Mouse (Mus musculus): ENCODE measurements around the gene Cpox.

Cpox gene

DNA sequence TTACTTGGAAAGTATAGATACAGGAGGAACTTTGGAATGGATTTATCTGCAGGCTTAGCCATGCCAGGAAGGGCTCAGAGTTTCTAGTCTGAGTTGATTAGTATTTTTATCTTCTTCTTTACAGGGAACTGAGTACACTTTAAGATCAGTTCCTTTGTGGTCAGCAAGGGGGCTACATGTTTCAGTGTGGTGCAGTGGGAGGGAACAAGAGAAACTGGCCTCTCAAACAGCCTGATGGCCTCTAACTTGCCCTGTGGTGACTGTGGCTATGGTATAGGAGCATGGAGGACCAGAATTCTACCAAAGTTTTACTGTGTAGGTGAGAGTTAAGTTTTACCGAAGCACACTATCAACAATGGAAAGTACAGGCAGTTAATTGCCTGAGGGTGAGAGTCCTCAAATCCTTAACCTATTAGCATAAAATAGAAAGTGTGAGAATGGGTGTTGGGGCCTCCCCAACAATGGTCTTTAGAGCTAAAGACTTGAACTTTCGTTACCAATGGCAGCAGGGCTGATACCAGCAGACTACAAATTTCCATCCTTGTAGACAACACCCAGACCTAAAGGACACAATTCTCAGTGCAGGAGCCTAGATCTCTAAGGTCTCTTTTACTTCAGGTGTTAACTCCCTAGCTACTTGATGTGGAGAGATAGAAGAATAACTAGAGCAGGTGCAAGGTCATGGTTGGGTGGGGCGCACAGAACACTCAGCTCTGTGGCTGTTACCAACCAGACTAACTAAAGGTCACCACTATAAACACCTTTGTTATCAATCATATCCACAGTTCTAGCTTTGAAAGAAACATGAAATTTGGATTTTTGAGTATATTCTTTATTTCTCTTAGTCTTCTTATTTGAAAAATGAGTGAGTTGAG is 38.7 kb downstream of the Cpox start:
- Histone ChIP-seq H3K36me3 (ENCODE audit: insufficient read depth, low read length) (no peaks in the 10 kb centered on the region), H3K27me3 (ENCODE audit: insufficient read depth, low read length) (no peaks in the 10 kb centered on the region)
- no peak for TF ChIP-seq POU5F1 (IDR thresholded peaks at IDR 0.05; ENCODE audit: borderline replicate concordance, low read length)

DNA sequence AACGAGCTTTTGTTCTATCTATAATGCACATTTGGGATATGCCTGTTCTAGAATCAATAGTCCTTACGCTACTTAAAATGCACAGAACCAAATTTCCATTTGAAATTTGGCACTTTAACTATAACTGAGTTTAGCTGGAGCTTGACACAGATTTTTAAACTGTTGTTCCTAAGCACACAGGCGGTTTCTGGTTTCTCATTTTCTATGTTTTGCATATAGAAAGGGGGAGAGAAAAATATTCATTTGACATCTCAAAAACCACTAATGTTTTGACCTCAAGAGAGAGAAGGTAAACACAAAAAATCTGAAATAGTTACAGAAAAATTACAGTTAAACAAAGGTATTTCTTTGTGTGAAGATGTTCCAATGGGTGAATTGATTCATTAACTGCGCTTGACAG is 39.4 kb downstream of the Cpox start:
- Histone ChIP-seq H3K4me1 (replicated peaks; ENCODE audit: low read depth, low read length) (no peaks in the 10 kb centered on the region), H3K9me3 (ENCODE audit: low read length) (no peaks in the 10 kb centered on the region), H3K27me3 (ENCODE audit: insufficient read depth, low read length) (no peaks in the 10 kb centered on the region), H3K4me3 (replicated peaks; ENCODE audit: low read length) (no peak overlapping the region), H3K36me3 (ENCODE audit: insufficient read depth, low read length) (no peaks in the 10 kb centered on the region)
- TF ChIP-seq CTCF (conservative IDR thresholded peaks at IDR 0.05; ENCODE audit: low read length) (no peak), NANOG (IDR thresholded peaks at IDR 0.05; ENCODE audit: borderline replicate concordance, low read length) (no peak), POU5F1 (IDR thresholded peaks at IDR 0.05; ENCODE audit: borderline replicate concordance, low read length) (no peak)

More for the DNA sequence above, 38.7 kb downstream of the Cpox start:
- Histone ChIP-seq H3K9me3 (ENCODE audit: low read length) (no peaks in the 10 kb centered on the region), H3K4me3 (replicated peaks; ENCODE audit: low read length) (no peak overlapping the region), H3K4me1 (replicated peaks; ENCODE audit: low read depth, low read length) (no peaks in the 10 kb centered on the region)

DNA sequence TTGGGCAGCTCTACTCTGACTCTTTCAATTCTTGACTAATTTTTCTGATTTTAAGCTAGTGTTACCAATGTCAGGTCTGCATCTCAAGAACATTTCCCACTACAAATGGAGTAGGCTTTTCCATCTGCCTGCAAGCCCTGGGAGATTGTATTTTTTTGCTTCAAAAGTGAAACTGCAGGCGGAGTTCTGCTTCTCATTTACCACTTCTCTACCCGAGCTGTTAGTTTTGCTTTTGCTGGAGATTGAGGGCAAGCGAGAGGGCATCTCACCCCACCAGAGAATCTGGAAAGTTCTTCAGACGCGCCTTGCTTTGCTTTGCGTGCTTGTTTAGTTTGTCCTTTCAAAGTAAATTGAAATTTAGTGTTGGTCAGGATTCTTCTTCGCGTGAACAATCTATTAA is 42.1 kb downstream of the Cpox start:
- no peaks in the 10 kb centered on the region for H3K9me3 ChIP-seq (ENCODE audit: low read length)
- H3K27me3 ChIP-seq (ENCODE audit: insufficient read depth, low read length) = no peaks in the 10 kb centered on the region
- no peaks in the 10 kb centered on the region for H3K4me1 ChIP-seq (replicated peaks; ENCODE audit: low read depth, low read length)
- no peaks in the 10 kb centered on the region for H3K36me3 ChIP-seq (ENCODE audit: insufficient read depth, low read length)
- H3K4me3 ChIP-seq (replicated peaks; ENCODE audit: low read length) = no peak overlapping the region
- no peak for TF ChIP-seq NANOG (IDR thresholded peaks at IDR 0.05; ENCODE audit: borderline replicate concordance, low read length)
- TF ChIP-seq CTCF (conservative IDR thresholded peaks at IDR 0.05; ENCODE audit: low read length) = no peak
- TF ChIP-seq POU5F1 (IDR thresholded peaks at IDR 0.05; ENCODE audit: borderline replicate concordance, low read length) = no peak

DNA sequence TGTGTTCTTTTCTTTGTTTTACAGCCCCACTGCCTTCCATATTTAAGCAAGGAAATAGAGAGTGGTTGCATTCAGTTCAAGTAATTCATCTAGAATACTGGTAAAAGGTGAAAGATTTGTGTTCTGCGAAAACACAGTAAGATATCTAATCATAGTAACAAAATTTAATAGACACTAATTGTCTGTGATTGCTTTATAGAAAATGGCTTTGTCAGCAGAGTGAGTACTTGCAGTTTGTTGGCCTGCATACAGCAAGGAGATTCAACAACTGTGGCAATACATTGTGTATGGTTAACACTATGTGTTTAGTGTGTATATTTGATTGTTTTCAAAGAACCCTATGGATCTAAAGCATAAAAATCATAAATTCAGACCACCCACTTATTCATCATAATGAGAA is 43.0 kb downstream of the Cpox start:
- no peaks in the 10 kb centered on the region for H3K9me3 ChIP-seq (ENCODE audit: low read length)
- H3K4me3 ChIP-seq (replicated peaks; ENCODE audit: low read length) = no peak overlapping the region
- H3K36me3 ChIP-seq (ENCODE audit: insufficient read depth, low read length) = no peaks in the 10 kb centered on the region
- H3K4me1 ChIP-seq (replicated peaks; ENCODE audit: low read depth, low read length) = no peaks in the 10 kb centered on the region
- TF ChIP-seq CTCF (conservative IDR thresholded peaks at IDR 0.05; ENCODE audit: low read length) = no peak
- no peak for TF ChIP-seq NANOG (IDR thresholded peaks at IDR 0.05; ENCODE audit: borderline replicate concordance, low read length)
- no peak for TF ChIP-seq POU5F1 (IDR thresholded peaks at IDR 0.05; ENCODE audit: borderline replicate concordance, low read length)
- H3K27me3 ChIP-seq (ENCODE audit: insufficient read depth, low read length) = no peaks in the 10 kb centered on the region

DNA sequence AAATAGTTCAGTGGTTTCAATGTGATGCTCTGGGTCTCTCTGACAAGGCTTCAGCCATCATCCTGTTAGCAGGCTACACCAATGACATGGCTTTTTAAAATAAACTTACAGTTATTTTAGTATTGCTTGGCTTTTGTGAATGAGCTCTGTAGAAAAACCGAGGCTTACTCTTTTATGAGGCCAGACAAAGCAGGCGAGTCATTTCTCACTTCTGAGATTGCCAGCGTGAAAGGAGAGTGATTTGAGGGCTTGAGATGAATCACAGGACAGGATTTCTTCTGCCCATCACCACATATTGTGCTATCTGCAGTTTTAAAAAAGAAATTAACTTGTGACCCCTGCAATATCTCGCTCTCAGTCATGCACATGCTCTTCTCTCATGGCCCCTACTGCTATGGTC is 44.9 kb downstream of the Cpox start:
- Histone ChIP-seq H3K4me1 (replicated peaks; ENCODE audit: low read depth, low read length) (no peaks in the 10 kb centered on the region), H3K4me3 (replicated peaks; ENCODE audit: low read length) (no peak overlapping the region), H3K36me3 (ENCODE audit: insufficient read depth, low read length) (no peaks in the 10 kb centered on the region), H3K27me3 (ENCODE audit: insufficient read depth, low read length) (no peaks in the 10 kb centered on the region), H3K9me3 (ENCODE audit: low read length) (no peaks in the 10 kb centered on the region)
- TF ChIP-seq NANOG (IDR thresholded peaks at IDR 0.05; ENCODE audit: borderline replicate concordance, low read length) (no peak), CTCF (conservative IDR thresholded peaks at IDR 0.05; ENCODE audit: low read length) (no peak), POU5F1 (IDR thresholded peaks at IDR 0.05; ENCODE audit: borderline replicate concordance, low read length) (no peak)

DNA sequence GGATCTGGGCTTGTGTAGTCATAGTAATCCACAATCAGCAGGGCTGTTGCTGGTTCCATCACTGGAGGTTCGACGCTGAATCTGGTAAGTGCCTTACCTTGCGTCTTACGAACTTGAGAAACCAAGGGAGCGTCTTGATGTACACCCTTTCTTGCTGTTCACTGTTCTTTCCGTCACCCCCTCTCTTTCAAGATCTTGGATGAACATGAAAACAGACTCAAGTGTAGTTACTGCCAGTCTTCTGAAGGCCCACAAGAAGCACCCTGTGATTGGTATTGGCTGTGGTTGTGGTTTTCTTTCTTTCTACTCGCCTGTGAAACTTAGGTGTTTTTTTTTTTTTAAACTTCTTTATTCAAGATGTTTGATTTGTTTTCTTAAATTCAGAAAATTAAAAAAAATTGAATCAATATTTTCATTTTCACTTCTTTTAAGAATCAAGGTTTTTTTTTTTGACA is 48.6 kb downstream of the Cpox start, which contains the start of gene Gpr15:
Gene Gpr15 (minus strand): TSS at position 405 of the 455 bp plus-strand sequence.
- Histone ChIP-seq H3K4me3 (replicated peaks; ENCODE audit: low read length) (no peak within 1 kb of the TSS), H3K36me3 (ENCODE audit: insufficient read depth, low read length) (no peaks in the 10 kb centered on the region), H3K27me3 (ENCODE audit: insufficient read depth, low read length) (no peaks in the 10 kb centered on the region), H3K4me1 (replicated peaks; ENCODE audit: low read depth, low read length) (no peaks in the 10 kb centered on the region), H3K9me3 (ENCODE audit: low read length) (no peaks in the 10 kb centered on the region)
- TF ChIP-seq CTCF (conservative IDR thresholded peaks at IDR 0.05; ENCODE audit: low read length) (no peak), NANOG (IDR thresholded peaks at IDR 0.05; ENCODE audit: borderline replicate concordance, low read length) (no peak), POU5F1 (IDR thresholded peaks at IDR 0.05; ENCODE audit: borderline replicate concordance, low read length) (no peak)

DNA sequence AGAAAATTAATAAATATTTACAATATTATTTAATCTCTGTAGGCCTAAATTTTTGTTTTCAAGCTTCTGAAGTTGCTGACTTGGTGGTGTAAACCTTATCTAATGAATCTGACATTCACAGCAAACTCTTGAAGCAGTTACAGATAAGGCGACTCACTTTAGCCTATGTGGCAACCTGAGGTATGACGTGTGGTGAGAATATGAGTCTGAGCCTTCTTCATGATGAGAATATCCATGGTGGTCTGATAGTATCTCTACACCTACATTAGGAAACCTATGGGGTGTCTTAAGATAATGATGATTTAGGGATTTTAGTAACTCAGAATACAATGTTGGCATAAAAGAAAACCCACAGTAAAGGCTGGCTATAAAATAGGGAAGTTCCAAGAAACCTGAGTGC is 52.2 kb downstream of the Cpox start:
- Histone ChIP-seq H3K27me3 (ENCODE audit: insufficient read depth, low read length) (no peaks in the 10 kb centered on the region), H3K9me3 (ENCODE audit: low read length) (no peaks in the 10 kb centered on the region), H3K36me3 (ENCODE audit: insufficient read depth, low read length) (no peaks in the 10 kb centered on the region), H3K4me3 (replicated peaks; ENCODE audit: low read length) (no peak overlapping the region), H3K4me1 (replicated peaks; ENCODE audit: low read depth, low read length) (no peaks in the 10 kb centered on the region)
- TF ChIP-seq POU5F1 (IDR thresholded peaks at IDR 0.05; ENCODE audit: borderline replicate concordance, low read length) = no peak
- no peak for TF ChIP-seq CTCF (conservative IDR thresholded peaks at IDR 0.05; ENCODE audit: low read length)
- no peak for TF ChIP-seq NANOG (IDR thresholded peaks at IDR 0.05; ENCODE audit: borderline replicate concordance, low read length)

DNA sequence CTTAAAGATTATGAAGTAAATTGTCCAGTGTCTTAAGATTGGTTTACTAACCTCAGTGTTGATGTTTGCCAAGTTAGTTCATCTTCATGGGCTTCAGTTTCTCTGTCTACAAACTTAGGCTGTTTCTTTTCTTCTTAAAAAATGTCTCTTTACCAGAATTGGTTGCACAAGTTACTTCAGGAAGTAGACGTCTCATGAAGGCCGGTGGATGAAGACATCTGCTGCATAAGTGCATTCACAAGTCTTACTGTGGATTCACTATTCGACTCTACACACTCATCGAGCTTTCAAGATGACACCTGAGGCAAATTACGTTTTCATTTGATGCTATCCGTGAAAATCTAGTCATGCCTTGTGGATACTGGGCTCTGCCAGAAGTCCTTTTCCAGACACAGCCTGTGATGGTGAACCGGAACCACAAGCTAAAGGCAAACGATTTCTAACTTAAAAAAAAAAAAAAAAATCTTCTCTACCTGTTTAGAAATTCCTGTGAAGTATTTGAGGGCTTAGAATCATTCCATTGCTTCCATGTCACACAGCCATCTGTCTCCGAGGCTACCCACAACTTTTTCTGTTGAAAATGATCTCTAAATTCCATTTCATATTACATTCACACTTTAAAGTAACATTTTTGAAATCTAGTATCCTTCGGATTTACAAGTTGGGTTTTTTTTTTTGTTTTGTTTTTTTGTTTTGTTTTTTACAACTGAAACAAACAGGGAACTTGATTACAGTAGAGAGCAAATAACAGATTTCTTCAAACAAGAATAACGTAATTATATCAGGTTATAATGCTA is 56.8 kb downstream of the Cpox start:
- H3K4me3 ChIP-seq (replicated peaks; ENCODE audit: low read length) = 0 out of 2 replicates have a peak overlapping the region, but pooled peaks have one; percentile 89
- H3K4me1 ChIP-seq (replicated peaks; ENCODE audit: low read depth, low read length) = peaks cover 10% of the 10 kb centered on the region
- H3K9me3 ChIP-seq (ENCODE audit: low read length) = no peaks in the 10 kb centered on the region
- TF ChIP-seq CTCF (conservative IDR thresholded peaks at IDR 0.05; ENCODE audit: low read length) (no peak), POU5F1 (IDR thresholded peaks at IDR 0.05; ENCODE audit: borderline replicate concordance, low read length) (no peak), NANOG (IDR thresholded peaks at IDR 0.05; ENCODE audit: borderline replicate concordance, low read length) (no peak)
- H3K36me3 ChIP-seq (ENCODE audit: insufficient read depth, low read length) = peaks cover 21% of the 10 kb centered on the region
- H3K27me3 ChIP-seq (ENCODE audit: insufficient read depth, low read length) = no peaks in the 10 kb centered on the region

All from E14TG2a.4 (cell line).